Mouse (Mus musculus) cortical plate, adult 2 months (tissue): ENCODE measurements around the gene Lnx2.

ENCODE experiments used
- CTCF ChIP-seq: fragments of 200-500 bp; IDR thresholded peaks from 2 replicates; pipeline ENCODE4 v1.5.1; 2011; ENCODE audit warnings: mild to moderate bottlenecking, control low read depth, low read length; ENCODE audit not compliant: insufficient read depth; ENCODE audit errors: extremely low read depth
- POLR2A ChIP-seq: fragments of 200-500 bp; IDR thresholded peaks from 2 replicates; pipeline ENCODE4 v1.6.1; 2011; ENCODE audit warnings: mild to moderate bottlenecking, low read length, control low read depth; ENCODE audit not compliant: insufficient read depth; ENCODE audit errors: extremely low read depth

DNA sequence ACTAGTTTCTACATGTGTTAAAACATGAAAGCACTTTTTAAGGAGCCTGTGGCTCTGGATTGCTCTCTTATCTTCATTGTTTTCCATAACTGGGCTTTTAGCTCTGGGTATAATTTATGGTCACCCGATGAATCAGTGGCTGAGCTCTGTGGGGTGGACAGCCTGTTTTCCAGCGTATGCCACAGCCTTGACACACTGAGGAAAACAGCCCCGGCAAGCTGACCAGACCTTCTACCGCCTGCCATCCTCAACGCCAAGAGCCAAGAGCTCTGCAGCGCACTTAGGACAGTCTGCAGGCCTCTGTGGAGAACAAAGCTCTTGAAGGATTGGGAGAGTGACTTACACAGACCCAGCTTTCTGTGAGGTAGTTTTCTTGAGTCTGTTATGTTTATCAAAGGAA, 17.9 kb upstream of the Lnx2 start:
- TF ChIP-seq CTCF: no peak
- no peak for TF ChIP-seq POLR2A
